Comparison of ENCODE assay signal across 7 mouse cellular contexts in genomic region chr10:80387522-80387959, GRCm38 (mm10). TPM values are rescaled to one million over a fixed set of nuclear protein-coding genes. Genes with fewer than 3 reads are reported as not detected.
DNase-seq lines count a peak whose midpoint lies in the region; ATAC-seq lines count a peak whose summit lies in the region.

Gene Mex3d, minus strand, starts transcription at chr10:80387659.

- H3K27me3 ChIP-seq in limb, embryonic 13.5 days: no peaks in the 10 kb centered on the region
- no peaks in the 10 kb centered on the region for H3K27me3 ChIP-seq in midbrain, embryonic 14.5 days (ENCODE audit: control insufficient read depth, insufficient read depth, low read length)

- ATAC-seq in limb, embryonic 13.5 days (ENCODE audit: low FRiP score, low read depth): peak; percentile 45
- ATAC-seq in midbrain, embryonic 14.5 days (ENCODE audit: low FRiP score, low TSS enrichment): peak; percentile 59

- H3K9ac ChIP-seq in limb, embryonic 13.5 days: peak within 1 kb of the TSS; percentile 99
- H3K9ac ChIP-seq in midbrain, embryonic 14.5 days (replicated peaks; ENCODE audit: low read length): peak within 1 kb of the TSS; percentile 99

- H3K9me3 ChIP-seq in limb, embryonic 13.5 days: no peaks in the 10 kb centered on the region
- H3K9me3 ChIP-seq in midbrain, embryonic 14.5 days (ENCODE audit: control insufficient read depth, low read length): no peaks in the 10 kb centered on the region

- peaks cover 52% of the 10 kb centered on the region for H3K36me3 ChIP-seq in limb, embryonic 13.5 days
- H3K36me3 ChIP-seq in midbrain, embryonic 14.5 days (ENCODE audit: control insufficient read depth, insufficient read depth, low read length): peaks cover 56% of the 10 kb centered on the region

- H3K27ac ChIP-seq in limb, embryonic 13.5 days: peak within 1 kb of the TSS; percentile 80
- peak within 1 kb of the TSS; percentile 99 for H3K27ac ChIP-seq in midbrain, embryonic 14.5 days (replicated peaks; ENCODE audit: low read depth, low read length)

- peak within 1 kb of the TSS; percentile 97 for H3K4me3 ChIP-seq in limb, embryonic 13.5 days
- peak within 1 kb of the TSS; percentile 82 for H3K4me3 ChIP-seq in midbrain, embryonic 14.5 days (replicated peaks; ENCODE audit: low read depth, low read length)

- H3K4me1 ChIP-seq in limb, embryonic 13.5 days: peaks cover 41% of the 10 kb centered on the region
- H3K4me1 ChIP-seq in midbrain, embryonic 14.5 days (ENCODE audit: control insufficient read depth, insufficient read depth, low read length): peaks cover 30% of the 10 kb centered on the region

- peak; percentile 93 for DNase-seq in adrenal gland, adult 2 months
- peak; percentile 83 for DNase-seq in embryo, embryonic 11.5 days (ENCODE audit: low read depth, low spot score)
- DNase-seq in heart, adult 11 months: peak; percentile 99
- DNase-seq in kidney, adult 18-20 months: peak; percentile 87
- DNase-seq in midbrain, embryonic 14.5 days: peak; percentile 97
- DNase-seq in spleen, adult 18-20 months: peak; percentile 83 to 90

- 0% methylated on average over 8 of the region's 61 CpGs for WGBS in limb, embryonic 13.5 days
- WGBS in midbrain, embryonic 14.5 days: under 1% methylated on average over 22 of the region's 61 CpGs

- peak within 1 kb of the TSS; percentile 95 for H3K4me2 ChIP-seq in limb, embryonic 13.5 days (replicated peaks)
- H3K4me2 ChIP-seq in midbrain, embryonic 14.5 days (ENCODE audit: low read length): peak within 1 kb of the TSS; percentile 98

RNA-seq across cellular contexts. Expression of gene Mex3d, which starts in this region (rescaled TPM):
- 10 to 100 TPM; 19.2 to 19.5 TPM for total RNA-seq in adrenal gland, adult 2 months (2021)
- 60.7 and 61.5 TPM in 2 replicates for polyA plus RNA-seq in adrenal gland, adult 2 months (2012; rRNA removed)
- polyA plus RNA-seq in limb, embryonic 13.5 days (2015; fragmentation: Nextera tagmentation; extraction: Ambion mirVana): 9.2 and 9.5 TPM in 2 replicates
- polyA plus RNA-seq in midbrain, embryonic 14.5 days (2014; fragmentation: Nextera tagmentation; extraction: Ambion mirVana): 17.3 and 28.2 TPM in 2 replicates

Comparison
In these comparisons a context has a peak if more than half of its experiments do, and no peak if none do; other contexts are left out.
1. Peak in every context shown above with its lines: DNase-seq, ATAC-seq, H3K4me3 ChIP-seq and H3K27ac ChIP-seq.